Mouse (Mus musculus) heart, embryonic 10.5 days (tissue): ENCODE measurements around the gene Washc3. TPM values are rescaled to one million over a fixed set of nuclear protein-coding genes. Genes with fewer than 3 reads are reported as not detected.

ENCODE experiments used
- DNase-seq: peaks from one replicate; pipeline ENCODE4 v3.0.0-alpha.2; 2017; ENCODE audit warnings: low spot score
- H3K27ac ChIP-seq: fragments of 300-500 bp; sonication (generic); 2 replicates; pipeline ENCODE4 v1.5.1; 2016; ENCODE audit warnings: mild to moderate bottlenecking
- H3K27me3 ChIP-seq: fragments of 300-500 bp; sonication (generic); 2 replicates; pipeline ENCODE4 v1.6.1; 2016; ENCODE audit warnings: mild to moderate bottlenecking; ENCODE audit not compliant: poor library complexity, insufficient read depth, severe bottlenecking
- H3K36me3 ChIP-seq: fragments of 300-500 bp; sonication (generic); 2 replicates; pipeline ENCODE4 v1.6.1; 2016; ENCODE audit warnings: mild to moderate bottlenecking, moderate library complexity
- H3K4me1 ChIP-seq: fragments of 300-500 bp; sonication (generic); 2 replicates; pipeline ENCODE4 v1.6.1; 2016; ENCODE audit warnings: mild to moderate bottlenecking
- H3K4me3 ChIP-seq: fragments of 300-500 bp; sonication (generic); 2 replicates; pipeline ENCODE4 v1.5.1; 2016; ENCODE audit warnings: mild to moderate bottlenecking, moderate library complexity
- H3K9me3 ChIP-seq: fragments of 300-500 bp; sonication (generic); 2 replicates; pipeline ENCODE4 v1.6.1; 2016; ENCODE audit warnings: mild to moderate bottlenecking, moderate library complexity
- WGBS: fragments of 180-500 bp; shearing (Covaris S2); methylation state at CpG from one replicate; pipeline ENCODE4 v1.1.7; 2016; 5-methylcytosine and 5-hydroxymethylcytosine counted together
- polyA plus RNA-seq: library from polyadenylated mRNA; unstranded; fragments of >200 nt; fragmentation: Nextera tagmentation; extraction: Ambion mirVana; gene quantifications from 2 replicates; pipeline ENCODE4 v1.2.1, GENCODE M21; 2016

Washc3 gene
- polyA plus RNA-seq, 1 experiment from 2014 or later = 49.9 TPM

- no peak overlapping the region for H3K4me3 ChIP-seq
- no peaks in the 10 kb centered on the region for H3K27me3 ChIP-seq
- H3K9me3 ChIP-seq = no peaks in the 10 kb centered on the region
- peaks cover 4% of the 10 kb centered on the region; the same call in 1 of the 2 replicates for H3K36me3 ChIP-seq
- peaks cover 6% of the 10 kb centered on the region for H3K4me1 ChIP-seq
- no peak for DNase-seq
- WGBS = 89% methylated on average over 5 of the region's 5 CpGs
- H3K27ac ChIP-seq = no peak overlapping the region
Observed at GRCm38 (mm10) chr10:88221718-88222117, 20.8 kb downstream of the Washc3 start.

GRCm38 (mm10) chr10:88225421-88225820 lies 24.5 kb downstream of the Washc3 start:
- no peaks in the 10 kb centered on the region for H3K27me3 ChIP-seq
- 90% methylated on average over 5 of the region's 5 CpGs for WGBS
- no peak overlapping the region for H3K4me3 ChIP-seq
- DNase-seq = no peak
- H3K9me3 ChIP-seq = no peaks in the 10 kb centered on the region
- peaks cover 5% of the 10 kb centered on the region; the same call in 1 of the 2 replicates for H3K36me3 ChIP-seq
- no peak overlapping the region for H3K27ac ChIP-seq
- peaks cover 9% of the 10 kb centered on the region for H3K4me1 ChIP-seq

GRCm38 (mm10) chr10:88227962-88228361 lies 27.1 kb downstream of the Washc3 start:
- H3K36me3 ChIP-seq = peaks cover 3% of the 10 kb centered on the region; the same call in 1 of the 2 replicates
- H3K9me3 ChIP-seq = no peaks in the 10 kb centered on the region
- 92% methylated on average over 2 of the region's 2 CpGs for WGBS
- H3K4me3 ChIP-seq = no peak overlapping the region
- 0 out of 2 replicates have a peak, but pooled peaks cover 3% of the 10 kb centered on the region for H3K4me1 ChIP-seq
- H3K27ac ChIP-seq = no peak overlapping the region
- DNase-seq = no peak
- no peaks in the 10 kb centered on the region for H3K27me3 ChIP-seq

DNA sequence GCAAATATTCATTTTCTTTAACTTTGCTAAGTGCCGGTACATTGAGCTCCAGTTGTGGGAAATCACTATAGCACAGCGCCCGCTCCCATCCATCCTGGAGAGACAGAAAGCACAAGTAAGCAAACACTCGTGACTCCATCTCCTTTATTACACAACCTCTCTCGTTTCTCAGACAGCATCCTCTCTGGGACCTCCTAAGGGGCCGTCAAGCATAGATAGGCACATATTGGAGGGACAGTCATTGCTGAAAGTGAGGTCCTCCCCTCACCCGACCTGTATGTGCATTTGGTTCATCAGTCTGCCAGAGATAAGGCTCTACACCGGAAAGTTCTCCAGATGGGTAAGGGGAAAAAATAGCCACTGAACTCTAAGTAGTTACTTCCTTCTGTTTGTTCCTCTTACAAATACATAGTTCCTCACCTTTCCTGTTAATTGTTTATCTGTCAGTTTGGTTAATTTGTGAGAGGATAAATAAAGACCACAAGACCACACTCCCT lies 27.7 kb downstream of the Washc3 start:
- peaks cover 3% of the 10 kb centered on the region; the same call in 1 of the 2 replicates for H3K36me3 ChIP-seq
- H3K27ac ChIP-seq = no peak overlapping the region
- H3K9me3 ChIP-seq = no peaks in the 10 kb centered on the region
- no peak for DNase-seq
- no peaks in the 10 kb centered on the region for H3K27me3 ChIP-seq
- 0 out of 2 replicates have a peak, but pooled peaks cover 3% of the 10 kb centered on the region for H3K4me1 ChIP-seq
- no peak overlapping the region for H3K4me3 ChIP-seq
- WGBS = 65% methylated on average over 8 of the region's 8 CpGs

- 0 out of 2 replicates have a peak, but pooled peaks cover 3% of the 10 kb centered on the region for H3K4me1 ChIP-seq
Observed at GRCm38 (mm10) chr10:88231671-88232070, 30.8 kb downstream of the Washc3 start.

DNA sequence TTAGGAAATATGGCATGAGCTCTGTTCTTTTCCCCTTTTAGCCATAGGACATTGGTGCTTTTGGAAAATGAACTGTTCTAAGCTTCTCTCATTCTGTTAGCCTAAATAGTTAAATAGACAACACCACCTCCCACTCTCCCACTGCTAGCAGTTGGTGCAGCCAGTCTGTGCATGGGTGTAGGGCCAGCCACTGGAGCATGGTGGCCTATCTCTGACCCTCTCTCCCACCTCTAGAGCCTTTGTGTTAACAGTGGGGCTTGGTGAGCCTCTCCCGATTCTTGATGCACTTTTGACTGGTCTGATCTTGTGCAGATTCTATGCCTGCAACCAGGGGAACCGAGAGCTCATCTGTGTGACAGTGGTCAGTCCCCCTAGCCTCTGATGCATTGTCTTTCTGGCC lies 31.9 kb downstream of the Washc3 start:
- H3K36me3 ChIP-seq = peaks cover 13% of the 10 kb centered on the region; the same call in 1 of the 2 replicates
- H3K9me3 ChIP-seq = no peaks in the 10 kb centered on the region
- no peak for DNase-seq
- 74% methylated on average over 2 of the region's 2 CpGs for WGBS
- no peaks in the 10 kb centered on the region for H3K4me1 ChIP-seq
- no peaks in the 10 kb centered on the region for H3K27me3 ChIP-seq
- no peak overlapping the region for H3K27ac ChIP-seq
- H3K4me3 ChIP-seq = no peak overlapping the region

More at GRCm38 (mm10) chr10:88231671-88232070, 30.8 kb downstream of the Washc3 start:
- WGBS = 85% methylated on average over 8 of the region's 8 CpGs
- Histone ChIP-seq H3K9me3 (no peaks in the 10 kb centered on the region), H3K36me3 (peaks cover 10% of the 10 kb centered on the region; the same call in 1 of the 2 replicates), H3K4me3 (no peak overlapping the region), H3K27me3 (no peaks in the 10 kb centered on the region), H3K27ac (no peak overlapping the region)
- no peak for DNase-seq

- Histone ChIP-seq H3K27ac (no peak overlapping the region), H3K27me3 (no peaks in the 10 kb centered on the region), H3K4me1 (peaks cover 11% of the 10 kb centered on the region), H3K9me3 (no peaks in the 10 kb centered on the region), H3K4me3 (no peak overlapping the region), H3K36me3 (peaks cover 11% of the 10 kb centered on the region; the same call in 1 of the 2 replicates)
- 85% methylated on average over 13 of the region's 13 CpGs for WGBS
- DNase-seq = no peak
Observed at GRCm38 (mm10) chr10:88244681-88245080, 43.8 kb downstream of the Washc3 start.

- Histone ChIP-seq H3K4me3 (no peak overlapping the region), H3K36me3 (no peaks in the 10 kb centered on the region), H3K27me3 (no peaks in the 10 kb centered on the region), H3K9me3 (no peaks in the 10 kb centered on the region), H3K27ac (no peak overlapping the region), H3K4me1 (peaks cover 3% of the 10 kb centered on the region; the same call in 1 of the 2 replicates)
- 67% methylated on average over 3 of the region's 3 CpGs for WGBS
- DNase-seq = no peak
Observed at GRCm38 (mm10) chr10:88250300-88250699, 49.4 kb downstream of the Washc3 start.

DNA sequence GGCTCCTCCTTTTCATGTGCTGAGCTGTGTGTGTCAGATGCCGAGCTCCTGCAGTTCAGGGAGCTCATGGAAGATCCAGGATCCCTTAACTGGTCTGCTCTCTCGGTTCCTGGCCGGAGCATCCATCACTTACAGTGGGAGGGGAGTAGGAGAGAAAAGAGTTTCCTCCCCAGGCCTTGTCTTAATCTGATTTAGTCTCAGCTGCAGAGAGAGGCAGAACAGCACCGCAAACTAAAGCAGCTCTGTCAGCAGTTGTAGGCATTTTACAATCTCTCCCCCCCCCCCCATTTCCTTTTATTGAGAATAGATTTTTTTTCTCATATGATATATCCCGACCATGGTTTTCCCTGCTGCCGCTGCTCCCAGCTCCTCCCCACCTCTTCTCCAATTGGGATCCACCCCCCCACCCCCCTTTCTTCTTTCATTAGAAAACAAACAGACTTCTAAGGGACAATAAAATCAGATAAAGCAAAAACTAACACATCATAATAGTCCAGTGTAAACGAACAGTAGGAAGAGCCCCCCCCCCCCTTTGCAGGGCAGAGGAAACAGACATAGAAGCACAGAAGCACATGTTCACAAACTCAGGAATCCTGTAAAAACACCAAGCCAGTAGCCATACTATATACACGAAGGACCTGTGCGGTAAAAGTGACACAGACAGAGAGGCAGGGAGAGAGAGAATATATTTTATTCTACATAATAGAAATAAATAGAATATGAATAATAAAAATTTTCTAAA lies 51.4 kb downstream of the Washc3 start:
- no peaks in the 10 kb centered on the region for H3K27me3 ChIP-seq
- H3K4me3 ChIP-seq = no peak overlapping the region
- no peaks in the 10 kb centered on the region for H3K36me3 ChIP-seq
- H3K9me3 ChIP-seq = no peaks in the 10 kb centered on the region
- H3K4me1 ChIP-seq = no peaks in the 10 kb centered on the region
- no peak for DNase-seq
- WGBS = 67% methylated on average over 9 of the region's 9 CpGs
- no peak overlapping the region for H3K27ac ChIP-seq

GRCm38 (mm10) chr10:88255556-88255955 lies 54.7 kb downstream of the Washc3 start:
- no peaks in the 10 kb centered on the region for H3K4me1 ChIP-seq
- H3K27me3 ChIP-seq = no peaks in the 10 kb centered on the region
- no peaks in the 10 kb centered on the region for H3K9me3 ChIP-seq
- no peak overlapping the region for H3K4me3 ChIP-seq
- H3K36me3 ChIP-seq = no peaks in the 10 kb centered on the region
- no peak for DNase-seq
- H3K27ac ChIP-seq = no peak overlapping the region
- WGBS = 83% methylated on average over 2 of the region's 2 CpGs

GRCm38 (mm10) chr10:88260309-88260708 lies 59.4 kb downstream of the Washc3 start:
- Histone ChIP-seq H3K9me3 (no peaks in the 10 kb centered on the region), H3K36me3 (no peaks in the 10 kb centered on the region), H3K4me1 (no peaks in the 10 kb centered on the region; the same call in 1 of the 2 replicates), H3K4me3 (no peak overlapping the region), H3K27me3 (no peaks in the 10 kb centered on the region), H3K27ac (no peak overlapping the region)
- no peak for DNase-seq
- WGBS = 62% methylated on average over 12 of the region's 12 CpGs

- no peak for DNase-seq
- no peak overlapping the region for H3K27ac ChIP-seq
- 75% methylated on average over 3 of the region's 3 CpGs for WGBS
- no peaks in the 10 kb centered on the region for H3K36me3 ChIP-seq
- no peaks in the 10 kb centered on the region for H3K27me3 ChIP-seq
- no peaks in the 10 kb centered on the region for H3K9me3 ChIP-seq
- H3K4me3 ChIP-seq = no peak overlapping the region
- no peaks in the 10 kb centered on the region; the same call in 1 of the 2 replicates for H3K4me1 ChIP-seq
Observed at GRCm38 (mm10) chr10:88261186-88261585, 60.3 kb downstream of the Washc3 start.

GRCm38 (mm10) chr10:88263383-88263782 lies 62.5 kb downstream of the Washc3 start:
- 64% methylated on average over 4 of the region's 4 CpGs for WGBS
- H3K36me3 ChIP-seq = no peaks in the 10 kb centered on the region
- peak; percentile 13 for DNase-seq

More at GRCm38 (mm10) chr10:88263383-88263782, 62.5 kb downstream of the Washc3 start:
- Histone ChIP-seq H3K9me3 (no peaks in the 10 kb centered on the region), H3K27me3 (no peaks in the 10 kb centered on the region), H3K4me1 (no peaks in the 10 kb centered on the region; the same call in 1 of the 2 replicates), H3K4me3 (no peak overlapping the region), H3K27ac (no peak overlapping the region)
